Mouse (Mus musculus): Measurements from ENCODE around the gene Gm11985. TPM values are rescaled to one million over a fixed set of nuclear protein-coding genes. Genes with fewer than 3 reads are reported as not detected.

Gm11985 gene
- total RNA-seq, 2 experiments from 2014 or later = not detected

DNA sequence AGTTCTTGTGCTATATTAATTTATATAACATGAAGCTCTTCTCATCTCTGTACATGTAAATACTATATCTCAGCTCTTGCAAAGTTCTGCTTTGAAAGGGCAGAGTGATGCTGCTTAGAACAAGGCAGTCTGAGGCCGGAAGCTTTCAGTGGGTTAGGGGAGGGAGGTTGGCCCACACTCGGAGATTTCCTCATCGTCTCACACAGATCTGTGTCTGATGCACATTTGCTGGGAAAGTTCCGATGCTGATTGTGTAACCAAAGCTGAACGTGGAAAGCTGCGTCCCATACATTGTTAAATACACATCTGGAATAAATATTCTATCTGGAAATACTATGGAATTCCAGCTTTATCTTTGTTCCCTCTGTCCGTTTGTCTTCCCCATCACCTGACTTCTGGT lies 13.8 kb upstream of the Gm11985 start:
- no peak for DNase-seq (ENCODE audit: low spot score in 2 of 2)

- no peak for DNase-seq (ENCODE audit: low spot score in 2 of 2)
Measured at GRCm38 (mm10) chr11:7200393-7200783, 12.0 kb upstream of the Gm11985 start.

GRCm38 (mm10) chr11:7199736-7200392 lies 11.5 kb upstream of the Gm11985 start:
- peak in 1 of 2 experiments; percentile 73 for DNase-seq (ENCODE audit: low spot score in 2 of 2)

- no peak for DNase-seq (ENCODE audit: low spot score in 2 of 2)
Measured at GRCm38 (mm10) chr11:7198481-7199256, 10.3 kb upstream of the Gm11985 start.

GRCm38 (mm10) chr11:7198006-7198405 lies 9.6 kb upstream of the Gm11985 start:
- DNase-seq (ENCODE audit: low spot score in 2 of 2) = no peak

GRCm38 (mm10) chr11:7197491-7197941 lies 9.1 kb upstream of the Gm11985 start, which contains the start of gene Igfbp1:
Igfbp1 (plus strand) TSS chr11:7197782.
- no peak for DNase-seq (ENCODE audit: low spot score in 2 of 2)

DNA sequence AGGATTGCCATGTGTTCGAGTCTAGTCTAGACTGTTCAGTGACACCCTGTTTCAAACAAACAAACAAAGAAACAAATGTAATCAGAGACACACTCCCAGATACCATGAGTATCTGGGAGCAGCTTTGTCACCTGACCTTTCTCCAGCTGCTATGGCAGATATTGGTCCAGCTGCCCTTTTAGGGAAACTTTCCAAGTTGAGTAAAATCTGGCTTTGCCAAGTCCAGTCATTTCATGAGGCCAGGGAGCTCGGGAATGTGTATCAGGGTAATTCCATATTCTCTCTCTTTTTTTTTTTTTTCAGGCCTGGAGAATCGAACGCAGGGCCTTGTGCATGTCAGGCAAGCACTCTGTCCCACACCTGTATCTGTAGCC lies 6.9 kb upstream of the Gm11985 start:
- no peak for DNase-seq (ENCODE audit: low spot score in 2 of 2)

GRCm38 (mm10) chr11:7194432-7195311 lies 6.3 kb upstream of the Gm11985 start:
- no peak for DNase-seq (ENCODE audit: low spot score in 2 of 2)

DNA sequence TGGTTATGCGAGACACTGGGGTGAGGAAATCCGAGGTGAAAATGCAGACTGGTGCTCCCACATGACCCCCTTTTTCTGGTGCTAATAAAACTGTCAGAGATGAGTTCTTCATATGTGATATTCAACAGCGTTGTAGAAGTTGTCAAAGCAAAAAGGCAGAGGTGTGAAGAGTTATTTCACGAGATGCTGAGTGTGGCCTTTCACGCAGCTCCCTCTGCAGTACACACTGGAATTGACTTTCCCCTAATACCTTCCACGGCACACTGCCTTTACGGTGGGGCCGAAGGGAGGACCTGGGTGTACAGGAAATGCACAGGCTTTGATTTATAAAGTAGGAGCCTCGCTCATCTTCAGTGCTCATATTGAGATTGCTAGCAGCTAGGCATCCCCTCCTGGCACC lies 4.8 kb upstream of the Gm11985 start:
- no peak for DNase-seq (ENCODE audit: low spot score in 2 of 2)

DNA sequence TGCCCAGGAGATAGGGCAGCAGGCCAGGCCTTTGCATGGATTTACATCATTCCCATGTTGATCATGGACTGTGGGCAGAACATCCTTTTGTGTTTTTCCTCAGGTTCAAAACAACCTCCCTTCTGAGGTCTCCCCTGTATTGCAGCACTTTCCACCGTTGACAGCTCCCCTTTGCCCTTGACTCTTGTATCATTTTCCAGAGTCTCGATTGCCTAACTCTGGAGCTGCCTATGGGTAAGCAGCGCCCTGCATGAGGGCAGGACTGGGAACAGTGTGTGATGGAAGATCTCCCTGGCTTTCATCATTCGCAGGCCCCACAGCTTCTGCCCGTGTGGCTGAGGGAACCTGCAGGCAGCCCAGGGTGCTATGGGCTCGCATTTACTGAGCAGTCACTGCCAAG lies 4.3 kb upstream of the Gm11985 start:
- no peak for DNase-seq (ENCODE audit: low spot score in 2 of 2)

DNA sequence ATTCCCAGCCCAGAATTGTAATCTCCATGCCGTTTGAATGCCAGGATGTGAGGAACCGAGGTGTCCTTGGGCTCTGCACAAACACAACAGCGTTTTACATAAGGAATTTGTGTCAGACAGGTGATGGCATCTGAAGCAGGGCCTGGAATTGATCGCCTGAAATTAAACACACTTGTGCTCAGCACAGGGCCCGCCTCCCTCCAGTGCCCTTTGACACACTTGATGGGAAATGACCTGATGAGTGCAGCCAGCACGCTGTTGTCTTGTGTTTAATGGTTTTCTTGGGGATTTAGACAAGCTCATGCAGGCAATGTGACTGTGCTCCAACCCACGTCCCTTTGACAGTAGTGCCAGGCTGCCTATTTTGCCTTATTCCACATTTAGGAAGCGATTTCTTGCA lies 897 bp downstream of the Gm11985 start:
- no peak for DNase-seq (ENCODE audit: low spot score in 2 of 2)

GRCm38 (mm10) chr11:7184420-7184819 lies 3.9 kb downstream of the Gm11985 start:
- no peak for DNase-seq (ENCODE audit: low spot score in 2 of 2)

GRCm38 (mm10) chr11:7182409-7183042 lies 5.8 kb downstream of the Gm11985 start:
- no peak for DNase-seq (ENCODE audit: low spot score in 2 of 2)

GRCm38 (mm10) chr11:7179276-7179675 lies 9.1 kb downstream of the Gm11985 start:
- DNase-seq (ENCODE audit: low spot score in 2 of 2) = no peak

GRCm38 (mm10) chr11:7178724-7179123 lies 9.6 kb downstream of the Gm11985 start:
- DNase-seq (ENCODE audit: low spot score in 2 of 2) = no peak

GRCm38 (mm10) chr11:7173664-7174063 lies 14.7 kb downstream of the Gm11985 start:
- no peak for DNase-seq (ENCODE audit: low spot score in 2 of 2)

GRCm38 (mm10) chr11:7169645-7170044 lies 18.7 kb downstream of the Gm11985 start:
- no peak for DNase-seq (ENCODE audit: low spot score in 2 of 2)

GRCm38 (mm10) chr11:7164416-7164815 lies 24.0 kb downstream of the Gm11985 start:
- DNase-seq (ENCODE audit: low spot score in 2 of 2) = no peak

- peak in 1 of 2 experiments; percentile 44 for DNase-seq (ENCODE audit: low spot score in 2 of 2)
Measured at GRCm38 (mm10) chr11:7161502-7162174, 26.7 kb downstream of the Gm11985 start.

- DNase-seq (ENCODE audit: low spot score in 2 of 2) = no peak
Measured at GRCm38 (mm10) chr11:7160637-7161101, 27.7 kb downstream of the Gm11985 start.

All from layer of hippocampus, postnatal 14 days (tissue).